Mouse (Mus musculus): ENCODE results near the gene Mrpl37. TPM values are rescaled to one million over a fixed set of nuclear protein-coding genes. Genes with fewer than 3 reads are reported as not detected.
"Not testable (repeated sequence)": the region's sequence is repeated elsewhere in the genome, so short reads cannot be mapped to it uniquely, and the experiment has no call there.

The Mrpl37 gene
- 10 to 100 TPM; 38.2 to 53.0 (median 44.6) TPM for polyA plus RNA-seq (2017; shearing (Covaris generic))

DNA sequence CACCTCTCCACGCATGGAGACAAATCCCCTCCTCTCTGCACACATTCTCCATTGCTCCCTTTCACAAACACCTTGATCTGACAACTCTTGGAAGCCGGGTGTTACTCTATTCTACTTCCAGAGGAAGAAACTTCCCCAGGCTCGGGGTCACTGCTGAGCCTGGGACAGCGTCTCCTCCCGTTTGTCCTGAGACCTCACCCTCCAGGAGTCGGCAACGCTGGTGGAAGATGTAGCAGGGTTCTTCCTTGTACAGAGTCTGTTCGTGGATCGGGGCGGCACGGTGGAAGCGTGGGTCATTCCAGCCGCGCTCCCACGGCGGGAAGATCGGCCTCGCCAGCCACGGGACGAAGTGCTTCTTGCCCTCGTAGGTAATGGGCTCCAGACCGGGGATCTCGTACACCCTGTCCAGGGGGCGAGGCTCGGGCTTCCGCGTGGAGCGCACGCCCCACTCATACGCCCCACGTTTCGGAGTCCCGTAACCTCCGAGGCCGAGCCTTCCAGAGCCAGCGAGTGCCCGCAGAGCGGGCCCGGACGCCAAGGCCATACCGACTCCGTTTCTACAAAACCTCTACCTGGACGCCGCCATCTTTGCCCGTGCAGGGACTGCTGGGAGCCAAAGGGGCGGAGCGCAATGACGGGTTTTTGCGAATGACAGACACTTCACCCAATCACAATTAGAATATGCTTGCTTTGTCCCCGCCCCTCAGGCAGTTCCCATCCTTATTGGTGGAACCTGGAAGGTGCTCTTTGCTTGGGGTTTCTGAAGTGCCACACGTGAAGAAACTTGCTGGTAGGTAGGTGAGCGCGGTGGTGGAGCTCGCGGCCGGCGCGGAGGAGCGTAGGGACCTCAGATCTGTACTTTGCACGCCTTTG is at the start of gene Mrpl37, which contains the start of gene Cyb5rl:
Mrpl37 (minus strand) TSS at position 617 of the 873 bp plus-strand sequence.
Cyb5rl (plus strand) TSS at position 737 of the 873 bp plus-strand sequence.
- peak; percentile 100 for ATAC-seq

DNA sequence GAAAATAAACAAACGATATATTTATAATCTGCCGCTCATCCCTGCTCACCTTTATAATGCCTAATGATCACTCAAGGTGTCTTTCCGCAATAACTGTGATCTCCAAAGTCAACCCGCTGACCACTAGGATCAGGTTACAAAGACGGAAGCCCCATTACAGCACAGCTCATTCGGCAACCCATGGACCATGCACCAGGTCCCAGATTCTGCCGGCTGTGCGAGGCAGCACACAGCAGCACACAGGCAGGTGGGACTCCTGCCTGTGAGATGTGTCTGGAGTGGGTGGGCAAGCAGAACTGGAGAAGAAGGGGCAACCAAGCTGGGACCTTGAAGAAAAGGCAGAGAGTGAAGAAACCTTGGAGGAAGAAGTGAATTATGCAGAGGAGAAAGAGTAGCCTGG is 47.6 kb upstream of the Mrpl37 start:
- ATAC-seq: no peak

DNA sequence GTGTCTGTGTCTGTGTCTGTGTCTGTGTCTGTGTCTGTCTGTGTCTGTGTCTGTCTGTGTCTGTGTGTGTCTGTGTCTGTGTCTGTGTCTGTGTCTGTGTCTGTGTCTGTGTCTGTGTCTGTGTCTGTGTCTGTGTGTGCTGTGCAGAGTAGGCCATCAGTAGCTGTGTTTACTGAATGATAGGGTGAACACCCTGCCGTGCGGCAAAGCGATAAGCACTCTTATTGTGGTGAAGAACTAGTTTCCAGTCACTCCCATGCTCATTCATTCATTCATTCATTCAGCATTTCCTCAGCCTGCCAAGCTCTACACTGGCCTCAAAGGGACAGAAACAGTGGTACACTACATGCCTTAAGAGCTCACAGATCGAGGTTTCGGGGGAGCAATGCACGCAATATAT is 42.5 kb upstream of the Mrpl37 start:
- not testable (repeated sequence) for ATAC-seq

DNA sequence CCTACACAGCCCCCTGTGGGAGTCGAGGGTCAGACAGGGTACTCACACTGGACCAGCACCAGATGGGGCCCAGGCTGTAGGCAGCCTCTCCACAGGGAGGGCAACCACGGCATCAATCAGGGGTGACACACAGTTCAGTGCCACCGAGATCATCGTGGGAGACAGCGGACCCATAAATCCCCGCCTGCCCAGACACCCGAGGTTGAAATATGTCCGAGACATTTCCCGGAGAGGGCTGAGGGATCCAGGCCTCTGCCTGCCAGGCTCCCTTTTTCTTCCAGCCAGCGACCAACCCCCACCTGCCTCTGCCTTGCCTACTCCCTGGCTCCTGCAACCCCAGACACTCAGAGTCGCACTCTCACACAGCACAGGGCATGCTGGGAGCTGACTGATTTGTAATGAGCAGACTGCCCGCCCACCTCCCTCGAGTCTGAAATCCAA is 41.6 kb upstream of the Mrpl37 start:
- no peak for ATAC-seq

DNA sequence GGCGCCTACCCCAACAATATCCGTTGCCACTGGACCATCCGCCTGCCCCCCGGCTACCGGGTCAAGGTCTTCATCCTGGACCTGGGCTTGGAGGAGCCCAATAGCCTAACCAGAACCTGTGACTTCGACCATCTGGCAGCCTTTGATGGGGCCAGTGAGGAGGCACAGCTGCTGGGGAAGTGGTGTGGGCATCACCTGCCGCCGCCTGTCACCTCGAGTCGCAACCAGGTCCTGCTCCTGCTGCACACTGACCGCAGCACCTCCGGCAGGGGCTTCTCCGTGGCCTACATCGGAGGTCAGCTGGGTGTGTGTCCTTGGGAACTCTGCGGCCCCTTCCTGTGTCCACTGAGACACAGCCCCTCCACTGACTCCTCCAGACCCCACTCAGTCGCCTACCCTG is 40.1 kb upstream of the Mrpl37 start:
- ATAC-seq: no peak

DNA sequence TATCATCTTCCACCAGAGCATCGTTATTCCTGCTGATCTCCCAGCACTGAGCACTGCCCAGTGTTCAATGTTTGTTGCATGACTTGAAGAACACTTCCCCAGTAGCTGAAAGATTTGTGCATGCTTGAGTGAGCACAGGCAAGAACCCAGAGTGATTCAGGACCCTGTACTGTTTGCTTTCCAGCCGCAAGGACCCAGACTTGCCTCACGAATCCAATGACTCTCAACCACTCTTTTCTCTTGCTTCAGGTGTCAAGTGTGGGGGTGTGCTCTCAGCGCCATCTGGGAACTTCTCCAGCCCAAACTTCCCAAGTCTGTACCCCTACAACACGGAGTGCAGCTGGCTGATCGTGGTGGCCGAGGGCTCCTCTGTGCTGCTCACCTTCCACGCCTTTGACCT is 35.6 kb upstream of the Mrpl37 start:
- no peak for ATAC-seq

DNA sequence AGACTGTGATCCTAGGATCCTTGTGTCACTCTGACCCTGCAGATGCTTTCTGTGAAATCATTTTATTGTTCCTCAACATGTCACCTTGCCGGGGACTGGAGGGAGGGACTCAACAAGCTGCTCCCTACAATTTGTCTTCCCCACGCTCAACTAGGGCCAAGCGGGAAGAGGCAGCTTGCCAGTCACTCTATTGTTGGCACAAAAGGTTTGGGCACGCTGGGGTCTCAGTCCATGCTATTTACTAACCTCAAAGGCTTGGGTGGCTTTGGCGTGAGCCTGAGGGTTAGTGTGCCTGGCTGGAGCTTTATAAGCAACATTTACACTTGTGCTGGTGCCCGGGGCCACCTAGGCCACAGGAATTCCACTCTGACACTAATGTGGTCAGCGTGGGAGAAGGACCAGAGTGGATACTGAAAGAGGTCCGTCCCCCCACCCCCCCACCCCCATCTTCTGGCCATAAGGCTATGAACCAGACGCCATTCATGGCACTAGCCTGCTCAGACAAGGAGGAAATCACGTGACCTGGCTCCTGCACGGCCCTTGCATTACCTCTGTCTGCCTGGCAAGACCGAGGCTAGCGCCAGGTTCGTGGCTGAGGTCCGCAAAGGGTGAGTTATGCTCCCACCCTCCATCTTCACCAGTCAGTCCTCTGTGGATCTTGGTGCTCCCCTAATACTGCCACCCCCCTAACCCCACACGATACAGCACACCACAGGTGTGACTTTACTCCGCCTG is 32.3 kb upstream of the Mrpl37 start:
- no peak for ATAC-seq

DNA sequence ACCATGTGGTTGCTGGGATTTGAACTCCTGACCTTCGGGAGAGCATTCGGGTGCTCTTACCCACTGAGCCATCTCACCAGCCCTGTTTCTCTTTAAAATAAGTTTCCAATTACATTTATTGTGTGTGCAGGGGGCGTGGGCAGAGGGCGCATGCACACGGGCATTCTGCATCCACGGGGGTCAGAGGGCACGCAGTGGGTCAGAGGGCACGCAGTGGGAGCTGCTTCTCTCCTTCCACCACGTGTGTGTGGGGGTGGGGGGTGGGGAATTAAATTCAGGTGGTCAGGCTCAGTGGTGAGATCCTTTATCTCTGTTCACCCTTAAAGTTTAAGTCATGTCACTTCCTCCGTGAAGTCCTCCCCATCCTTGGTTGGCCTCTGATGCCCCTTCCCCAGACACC is 31.7 kb upstream of the Mrpl37 start:
- ATAC-seq: no peak

DNA sequence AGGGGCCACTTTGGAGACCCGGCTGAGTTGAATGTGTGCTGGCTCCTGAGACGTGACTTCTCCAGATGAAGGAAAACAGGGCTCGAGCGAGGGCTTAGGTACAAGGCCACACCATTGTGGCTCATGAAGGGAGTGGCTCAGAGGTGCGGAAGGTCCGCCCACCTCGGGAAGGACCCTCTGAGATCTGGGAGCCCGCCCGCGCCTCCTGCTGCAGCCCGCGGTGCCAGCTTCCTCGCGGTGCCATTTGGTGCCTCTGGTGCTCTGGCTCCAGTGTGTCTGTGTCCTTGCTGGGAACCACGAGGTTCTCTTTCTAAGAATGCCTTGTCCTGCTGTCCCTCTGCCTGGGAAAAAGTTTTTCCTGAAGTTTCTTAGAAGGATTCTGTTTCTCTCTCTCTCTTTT is 31.2 kb upstream of the Mrpl37 start:
- ATAC-seq: no peak

DNA sequence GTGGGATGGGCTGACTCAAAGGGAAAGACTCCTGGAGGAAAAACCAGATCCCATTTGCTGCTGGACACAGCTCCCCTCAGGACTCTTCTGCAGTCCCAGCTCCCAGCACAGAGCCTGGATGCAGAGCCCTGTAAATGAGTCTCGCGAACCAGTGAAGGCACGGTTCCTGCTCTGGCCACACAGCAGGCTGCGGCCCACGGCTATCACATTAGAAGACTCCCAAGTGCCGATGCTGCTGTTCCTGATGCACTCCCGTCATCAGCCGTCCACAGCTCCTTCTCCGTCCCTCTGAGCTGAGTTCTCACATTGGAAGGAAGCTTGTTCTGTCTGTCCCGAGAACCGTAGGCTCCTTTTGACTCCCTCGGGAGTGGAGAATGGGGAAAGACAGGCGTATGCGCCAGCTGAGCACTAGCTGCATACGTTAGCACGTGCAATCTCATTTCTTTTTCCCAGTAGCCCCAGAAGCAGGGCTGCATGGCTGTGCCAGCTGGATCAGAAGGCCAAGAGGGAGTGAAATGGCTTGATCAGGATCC is 30.2 kb upstream of the Mrpl37 start, which contains the start of gene Cdcp2:
Cdcp2 (plus strand) TSS at position 51 of the 533 bp plus-strand sequence.
- ATAC-seq: no peak

DNA sequence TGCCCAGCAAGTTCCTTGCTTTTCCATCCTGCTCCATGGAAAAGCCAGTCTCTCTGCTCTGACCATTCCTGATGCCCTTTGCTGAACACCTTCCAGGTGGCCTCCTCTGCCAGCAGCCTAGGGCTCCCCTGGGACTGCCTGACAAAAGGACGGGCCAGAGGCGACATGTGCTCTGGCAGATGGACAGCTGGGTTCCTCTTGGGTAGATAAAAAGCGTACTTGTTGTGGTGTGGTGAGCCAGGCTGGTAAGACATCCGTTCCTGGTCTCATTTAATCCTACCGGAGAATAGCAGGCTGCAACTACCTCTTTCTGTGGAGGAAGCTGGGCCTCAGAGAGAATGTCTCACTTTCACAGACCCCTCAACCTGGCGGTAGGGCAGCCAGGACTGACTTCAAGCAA is 29.4 kb upstream of the Mrpl37 start:
- ATAC-seq: no peak

DNA sequence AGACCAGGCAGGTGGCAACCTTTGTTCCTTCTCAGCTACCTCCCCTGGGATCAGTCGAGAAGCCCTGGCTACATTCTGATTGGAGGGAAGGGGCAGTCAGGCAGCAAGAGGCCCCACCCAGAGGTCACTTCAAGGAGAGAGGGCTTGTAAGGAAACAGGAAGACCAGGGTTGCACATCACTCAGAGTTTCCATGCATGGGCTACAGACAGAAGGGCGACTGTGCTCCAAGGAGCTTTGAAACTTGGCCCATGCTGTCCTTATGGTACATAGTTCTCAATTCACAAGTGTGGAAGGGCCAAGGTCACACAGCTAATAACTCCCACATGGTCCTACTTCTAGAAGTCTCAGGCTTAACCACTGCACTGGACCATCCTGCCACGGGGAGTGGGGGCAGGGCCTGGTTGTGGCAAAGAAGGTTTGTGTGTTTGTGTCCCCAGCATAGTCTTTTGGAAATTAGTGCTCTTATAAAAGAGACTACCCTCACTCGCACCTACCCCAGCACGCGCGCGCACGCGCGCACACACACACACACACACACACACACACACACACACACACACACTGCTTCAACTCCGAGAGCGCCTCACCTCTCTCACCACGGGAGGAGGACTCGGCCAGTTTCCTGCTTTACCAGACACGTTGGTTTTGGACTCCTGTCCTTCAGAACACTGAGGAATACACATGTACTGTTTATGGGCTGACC is 28.0 kb upstream of the Mrpl37 start:
- ATAC-seq: no peak

DNA sequence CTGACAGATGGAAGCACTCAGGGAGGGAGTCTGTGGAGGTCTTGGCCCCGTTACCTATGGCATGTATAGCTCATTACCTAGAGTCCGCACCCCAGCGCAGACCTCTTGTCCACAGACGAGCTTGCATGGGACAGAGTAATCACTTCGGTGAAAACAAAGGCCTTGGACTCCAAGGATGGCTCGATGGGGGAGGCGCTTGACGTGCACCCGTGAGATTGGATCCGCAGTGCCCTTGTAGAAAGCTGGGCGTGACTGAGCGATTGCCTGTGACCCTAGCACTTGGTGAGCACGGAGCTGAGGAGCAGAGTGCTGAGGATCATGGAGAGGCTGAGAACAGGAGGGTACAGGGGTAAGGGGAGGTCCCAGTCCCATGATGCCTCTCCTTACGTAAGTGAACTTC is 25.0 kb upstream of the Mrpl37 start:
- ATAC-seq: no peak

DNA sequence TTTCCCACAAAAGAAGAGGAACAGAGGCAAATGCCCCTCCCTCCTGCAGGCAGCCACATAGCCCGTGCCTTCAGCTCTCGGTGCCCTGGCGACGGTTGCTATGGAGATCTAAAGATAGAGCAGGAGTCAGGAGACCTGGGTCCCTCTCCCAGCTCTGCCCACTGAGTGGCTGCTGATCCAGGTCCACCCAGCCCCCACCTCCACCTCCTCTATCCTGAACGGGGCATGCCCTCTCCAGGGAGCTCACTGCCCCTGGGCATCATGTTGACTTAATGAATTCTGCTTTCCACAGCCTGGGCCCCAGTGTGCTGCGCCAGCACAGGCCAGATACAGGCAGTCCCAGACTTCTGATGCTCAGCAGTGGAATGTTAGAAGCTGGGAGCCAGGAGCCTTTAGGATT is 18.2 kb upstream of the Mrpl37 start:
- ATAC-seq: no peak

DNA sequence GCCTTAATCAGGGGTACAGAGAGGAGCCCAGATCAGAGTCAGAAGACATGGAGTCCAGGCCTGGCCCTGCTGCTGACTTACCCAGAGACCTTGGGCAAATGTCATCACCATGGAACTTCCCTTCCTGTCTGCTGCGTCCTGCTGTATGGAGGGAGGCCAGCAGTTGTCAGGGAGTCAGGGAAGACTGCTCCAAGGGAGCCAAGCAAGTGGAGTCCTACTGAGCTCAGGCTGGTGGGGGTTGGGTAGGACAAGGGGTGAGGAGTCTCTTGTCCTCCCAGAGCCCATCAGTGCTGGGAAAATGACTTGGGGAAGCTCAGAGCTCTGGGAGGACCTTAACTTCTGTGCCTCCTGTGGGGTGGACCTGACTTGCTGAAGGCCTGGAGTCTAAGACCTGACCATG is 17.7 kb upstream of the Mrpl37 start:
- no peak for ATAC-seq

DNA sequence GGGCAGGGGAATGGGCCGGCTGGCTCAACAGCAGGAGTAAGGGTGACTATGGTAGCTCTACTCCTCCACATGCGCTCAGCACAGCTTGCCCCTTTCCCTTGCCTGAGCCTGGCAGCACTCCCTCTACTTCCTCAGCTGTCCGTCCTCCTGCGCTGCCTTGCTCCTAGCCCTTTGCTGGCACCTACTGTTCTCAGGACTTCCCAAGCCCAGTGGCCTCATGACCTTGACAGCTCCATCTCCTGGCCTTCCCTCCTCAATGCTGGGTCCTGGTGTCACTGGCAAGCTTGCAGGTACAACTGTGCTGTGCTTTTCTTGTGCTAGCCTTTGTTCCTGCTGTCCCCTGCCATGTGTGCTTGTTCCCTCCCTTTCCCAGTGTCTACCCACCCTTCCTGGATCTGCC is 16.5 kb upstream of the Mrpl37 start:
- ATAC-seq: no peak

DNA sequence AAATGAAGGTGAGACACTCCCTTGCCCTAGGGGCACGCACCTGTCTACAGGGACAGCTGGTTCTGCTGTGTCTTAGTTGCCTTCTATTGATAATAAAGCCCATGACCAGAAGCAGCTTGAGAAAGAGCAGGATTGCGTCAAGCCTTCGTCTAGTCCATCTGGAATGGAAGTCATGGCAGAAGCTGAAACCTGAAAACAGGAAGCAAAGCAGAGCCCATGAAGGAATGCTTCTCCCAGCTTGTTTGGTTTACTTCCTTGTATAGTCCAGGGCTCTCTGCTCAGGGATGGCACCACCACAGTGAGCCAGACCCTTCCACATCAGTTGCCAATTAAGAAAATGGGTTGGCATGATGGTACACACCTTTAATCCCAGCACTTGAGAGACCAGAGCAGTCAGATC is 15.5 kb upstream of the Mrpl37 start:
- no peak for ATAC-seq

DNA sequence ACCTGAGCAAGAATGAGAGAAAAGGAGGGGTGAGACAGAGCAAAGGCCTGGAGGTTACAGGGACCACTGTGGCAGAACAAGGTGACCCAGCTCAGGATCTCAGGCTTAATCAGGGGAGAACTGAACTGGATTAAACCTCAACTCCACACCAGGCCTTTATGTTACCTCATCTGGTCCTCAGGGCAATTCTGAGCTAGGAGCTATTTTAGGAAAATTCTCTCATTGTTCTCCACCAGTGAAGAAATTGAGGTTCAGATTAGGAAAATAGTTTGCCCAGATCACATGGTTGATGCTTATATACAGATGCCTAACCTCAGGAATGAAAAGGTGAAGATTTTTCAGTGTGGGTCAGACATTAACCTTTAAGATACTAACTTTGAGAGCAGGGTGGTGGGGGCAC is 13.0 kb upstream of the Mrpl37 start:
- no peak for ATAC-seq

DNA sequence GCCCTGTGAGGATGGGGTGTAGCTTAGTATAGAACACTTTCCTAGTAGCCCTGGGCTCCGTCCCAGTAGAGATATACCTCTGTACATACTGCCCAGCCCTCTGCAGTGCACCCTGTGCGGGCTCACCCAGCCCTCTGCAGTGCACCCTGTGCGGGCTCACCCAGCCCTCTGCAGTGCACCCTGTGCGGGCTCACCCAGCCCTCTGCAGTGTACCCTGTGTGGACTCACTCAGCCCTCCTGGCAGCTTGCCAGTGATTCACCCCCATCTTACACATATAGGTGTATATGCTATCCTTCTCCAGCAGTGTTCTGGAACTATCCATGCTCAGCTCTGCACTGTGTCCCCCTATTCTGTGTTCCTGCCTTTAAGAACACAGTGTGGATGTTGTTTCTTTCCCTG is 12.2 kb upstream of the Mrpl37 start:
- no peak for ATAC-seq

DNA sequence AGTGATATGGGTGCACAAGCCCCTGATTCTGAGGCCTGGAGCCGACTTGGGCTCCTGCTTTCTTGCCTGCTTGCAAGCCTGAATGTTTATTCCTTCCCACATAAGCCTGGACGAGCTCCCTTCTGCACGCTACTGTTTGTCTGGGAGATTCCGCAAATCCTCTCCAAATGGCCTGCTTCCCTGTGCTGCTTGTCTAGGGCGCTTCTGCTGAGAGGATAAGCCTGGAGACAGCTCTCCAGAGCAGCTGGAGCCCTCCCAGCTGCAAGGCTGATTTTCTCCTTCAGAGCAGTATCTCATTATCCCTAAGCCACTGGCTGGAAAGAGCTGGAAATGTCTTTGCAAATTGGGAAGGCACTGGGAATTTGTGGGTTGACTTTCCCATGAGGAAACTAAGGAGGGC is 8.8 kb upstream of the Mrpl37 start:
- ATAC-seq: no peak

DNA sequence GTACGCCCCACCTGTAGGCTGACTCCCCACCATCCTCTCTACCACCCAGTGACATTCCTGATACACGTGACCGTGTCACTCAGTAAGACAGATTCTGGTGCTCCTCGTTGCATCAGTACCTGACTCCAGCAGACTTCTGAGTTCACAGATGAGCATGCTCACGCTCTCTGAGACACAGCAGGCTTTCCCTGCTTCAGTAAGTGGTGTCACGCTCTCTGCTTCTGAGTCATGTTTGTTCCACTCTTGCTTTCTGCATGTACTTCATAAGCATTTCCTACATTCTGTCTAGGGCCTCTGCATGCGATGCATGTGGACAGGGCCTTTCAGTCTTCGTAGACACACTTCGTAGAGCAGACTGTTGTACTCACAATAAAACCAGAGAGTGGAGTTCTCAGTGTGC is 5.7 kb upstream of the Mrpl37 start:
- ATAC-seq: no peak

DNA sequence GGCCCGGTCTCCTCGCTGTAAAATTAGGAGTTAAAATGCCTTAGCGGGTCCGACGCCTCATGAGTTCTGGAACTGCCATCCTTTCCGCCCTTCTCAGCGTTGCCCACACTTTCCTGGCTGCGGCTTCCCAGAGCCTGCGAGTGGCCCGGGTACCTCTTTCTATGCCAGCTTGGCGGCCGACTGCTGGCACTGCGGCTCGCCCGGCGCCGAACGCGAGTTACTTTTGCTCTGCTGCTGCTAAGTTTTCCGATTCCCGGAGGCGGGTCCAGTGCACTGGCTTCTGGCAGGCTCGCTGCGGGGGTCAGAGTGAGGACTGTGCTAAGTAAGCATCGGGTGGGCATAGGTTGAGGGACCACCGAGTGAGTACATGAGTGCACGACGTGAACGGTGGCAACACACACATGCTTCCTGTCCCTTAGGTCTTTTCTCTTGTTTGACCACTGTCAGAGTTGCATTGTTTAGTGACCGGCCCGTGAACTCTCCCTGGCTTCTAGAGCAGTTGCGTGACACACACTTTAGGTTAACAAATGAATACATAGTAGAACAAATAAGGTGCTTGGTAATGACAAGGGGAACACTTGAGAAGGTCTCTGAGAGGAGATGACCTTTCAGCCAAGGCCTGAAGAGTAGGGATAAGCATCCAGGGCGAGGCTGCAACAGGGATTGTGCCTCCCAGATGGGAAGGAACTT is 628 bp upstream of the Mrpl37 start:
- peak; percentile 26 for ATAC-seq
